Mouse (Mus musculus) embryonic stem cell, embryonic (primary cell): ENCODE measurements around the gene Mthfd1.

Experiments used
- CTCF ChIA-PET, 4 experiments: fragments of 300-600 bp in 2 of 4; fragments of 350-600 bp in 2 of 4; sonication (Branson Sonifier 250); formaldehyde crosslinking; loops; one replicate each; lab custom pipeline; 2022; ENCODE audit warnings: inconsistent platforms in 2 of 4; lab: Charles Lee
- POLR2A ChIA-PET, 4 experiments: fragments of 300-600 bp in 2 of 4; fragments of 350-600 bp in 2 of 4; sonication (Branson Sonifier 250); formaldehyde crosslinking; loops; one replicate each; lab custom pipeline; 2022; ENCODE audit warnings: antibody characterized with exemption in 4 of 4, inconsistent platforms in 1 of 4; lab: Charles Lee

Gene Mthfd1

DNA sequence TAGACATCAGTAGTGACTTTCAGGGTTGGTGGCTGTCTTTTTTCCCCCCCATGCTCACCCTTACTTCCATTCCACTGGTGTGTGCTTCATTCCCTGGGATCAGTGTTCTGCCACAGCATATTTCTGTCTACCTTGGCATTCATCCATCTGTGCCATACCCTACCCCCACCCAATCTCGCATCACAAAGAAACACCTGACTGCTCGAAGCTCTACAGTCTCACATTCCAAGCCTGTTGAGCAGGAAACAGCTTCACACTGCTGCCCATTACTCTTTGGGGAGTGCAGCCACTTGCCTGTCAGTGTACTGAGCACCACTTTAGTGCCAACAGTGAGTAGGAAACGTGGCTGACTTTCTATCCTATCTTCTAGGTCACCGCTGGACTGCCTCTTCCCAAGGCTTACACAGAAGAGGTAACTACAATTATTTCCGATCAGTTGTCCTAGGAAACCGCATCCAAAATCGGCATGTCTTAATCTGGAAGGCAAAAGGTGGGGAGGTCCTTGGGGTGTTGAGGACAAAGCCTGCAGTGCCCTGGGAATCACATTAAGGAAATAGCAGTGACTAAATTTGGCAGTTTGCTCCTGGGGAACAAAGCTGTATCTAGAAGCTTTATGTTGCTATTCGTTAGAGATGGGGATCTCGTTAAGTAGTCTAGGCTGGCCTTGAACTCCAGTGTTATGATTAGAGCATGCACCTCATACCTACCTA, 51.9 kb downstream of the Mthfd1 start:
- POLR2A ChIA-PET = interaction anchor here in 3 of 4 experiments (0.6 to 6.3 kb wide), 14 partner anchors 9 to 129 kb away, joined by 3 to 24 read pairs (median 4); partner anchors contain the start of gene Mthfd1 (in 2 of the 3)

DNA sequence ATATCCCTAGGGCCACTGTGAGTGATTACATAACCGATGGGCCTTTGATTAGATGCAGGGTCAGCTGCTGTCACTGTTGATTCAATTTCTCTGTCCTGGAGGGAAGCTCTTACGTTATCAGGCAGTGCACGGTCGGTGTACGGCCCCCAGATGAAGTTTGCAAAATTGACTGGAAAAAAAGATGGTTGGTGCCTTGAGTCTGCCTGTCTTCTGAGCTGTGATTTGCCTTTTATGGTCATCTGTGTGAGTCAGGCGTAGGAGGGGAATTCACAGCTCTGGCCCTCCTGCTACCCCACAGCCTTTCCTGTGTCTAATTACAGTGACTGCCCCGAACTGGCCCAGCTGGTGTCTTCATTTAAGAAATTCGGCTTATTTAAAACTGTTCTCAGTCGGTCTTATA, 52.9 kb downstream of the Mthfd1 start:
- ChIA-PET POLR2A (interaction anchor here in 2 of 4 experiments (0.5 to 6.3 kb wide), 12 partner anchors 8 to 197 kb away, joined by 3 to 24 read pairs (median 4); partner anchors contain the start of gene Akap5 (in 1 of the 2)), CTCF (interaction anchor here in 3 of 4 experiments (0.9 to 2.9 kb wide), 4 partner anchors 15 to 284 kb away, joined by 3 to 12 read pairs (median 4); no protein-coding TSS in a partner anchor)

More for the DNA sequence above, 51.9 kb downstream of the Mthfd1 start:
- CTCF ChIA-PET = interaction anchor here in 3 of 4 experiments (0.9 to 2.9 kb wide), 3 partner anchors 14 to 285 kb away, joined by 3 to 12 read pairs (median 3); no protein-coding TSS in a partner anchor

DNA sequence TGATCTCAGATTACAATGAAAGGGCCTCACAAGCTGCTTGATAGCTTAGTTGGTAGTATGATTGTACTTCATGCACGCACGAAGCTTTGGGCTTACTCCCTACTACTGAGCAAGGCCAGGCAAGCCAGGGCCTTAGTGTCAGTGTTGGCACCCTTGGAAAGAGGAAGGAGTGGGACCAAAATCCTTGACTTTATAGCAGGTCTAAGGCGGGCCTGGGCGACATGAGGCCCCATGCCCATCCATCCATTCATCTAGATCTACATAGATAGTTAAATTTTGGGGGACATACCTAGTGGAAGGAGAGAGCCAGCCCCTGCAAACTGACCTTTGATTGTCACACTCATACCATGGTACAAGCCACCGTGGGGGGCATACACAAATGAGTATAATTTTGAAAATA, 53.3 kb downstream of the Mthfd1 start:
- POLR2A ChIA-PET = interaction anchor here in 3 of 4 experiments (0.5 to 6.3 kb wide), 7 partner anchors 10 to 63 kb away, joined by 3 to 24 read pairs (median 6); partner anchors contain the start of gene Akap5 (in 1 of the 3)
- CTCF ChIA-PET = interaction anchor here in 2 of 4 experiments (1.2 to 2.9 kb wide), 2 partner anchors 16 kb away, joined by 6 to 12 read pairs; no protein-coding TSS in a partner anchor

DNA sequence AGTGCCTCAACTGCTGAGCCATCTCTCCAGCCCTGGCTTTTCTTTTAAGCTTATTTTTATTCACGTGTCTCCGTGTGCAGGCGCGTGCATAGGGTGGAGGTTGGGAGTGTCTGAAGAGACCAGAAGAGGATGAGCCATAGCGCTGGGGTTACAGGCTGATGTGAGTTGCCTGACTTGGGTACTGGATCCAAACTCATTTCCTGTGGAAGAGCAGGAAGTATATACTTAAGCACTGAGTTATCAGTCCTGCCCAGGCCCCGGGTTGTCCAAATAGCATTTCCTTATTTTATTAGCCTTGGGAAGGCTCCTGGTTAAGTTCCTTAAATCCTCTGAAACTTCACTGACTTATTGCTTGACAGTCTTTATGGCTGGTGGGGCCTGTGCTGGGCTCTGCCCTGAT, 54.9 kb downstream of the Mthfd1 start:
- CTCF ChIA-PET = interaction anchor here in 3 of 4 experiments (1.1 to 2.1 kb wide), 3 partner anchors 17 to 113 kb away, joined by 3 to 15 read pairs (median 6); no protein-coding TSS in a partner anchor
- POLR2A ChIA-PET = interaction anchor here in 2 of 4 experiments (1.3 to 6.3 kb wide), 6 partner anchors 13 to 55 kb away, joined by 3 to 56 read pairs (median 7); partner anchors contain the start of genes Akap5 (in 2 of the 2) and Mthfd1 (in 1 of the 2)

DNA sequence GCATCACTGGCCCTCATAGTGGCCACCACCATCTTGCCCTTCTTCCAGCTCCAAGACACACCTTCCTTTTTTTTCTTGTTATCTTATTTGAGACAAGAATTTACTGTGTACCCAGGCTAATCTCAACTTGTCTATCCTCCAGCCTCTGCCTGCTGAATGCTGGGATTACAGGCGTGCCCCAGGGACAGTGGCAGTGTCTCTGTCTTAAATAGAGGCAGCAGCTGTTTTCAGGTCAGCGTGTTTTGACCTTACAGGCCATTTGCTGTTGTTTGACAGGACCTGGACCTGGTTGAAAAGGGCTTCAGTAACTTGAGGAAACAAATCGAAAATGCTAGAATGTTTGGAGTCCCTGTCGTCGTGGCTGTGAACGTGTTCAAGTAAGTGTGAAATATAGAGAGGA, 55.5 kb downstream of the Mthfd1 start:
- CTCF ChIA-PET = interaction anchor here (0.6 to 2.1 kb wide), 8 partner anchors 12 to 118 kb away, joined by 3 to 15 read pairs (median 4); no protein-coding TSS in a partner anchor
- POLR2A ChIA-PET = interaction anchor here in 3 of 4 experiments (0.7 to 6.3 kb wide), 14 partner anchors 9 to 56 kb away, joined by 3 to 56 read pairs (median 5); partner anchors contain the start of genes Akap5 (in 2 of the 3) and Mthfd1 (in 2 of the 3)

- CTCF ChIA-PET = interaction anchor here (0.7 to 2.1 kb wide), 7 partner anchors 12 to 259 kb away, joined by 3 to 15 read pairs (median 4); no protein-coding TSS in a partner anchor
- POLR2A ChIA-PET = interaction anchor here in 3 of 4 experiments (0.7 to 6.3 kb wide), 20 partner anchors 9 to 56 kb away, joined by 3 to 56 read pairs (median 4); partner anchors contain the start of genes Akap5 (in 2 of the 3) and Mthfd1 (in 2 of the 3)
These were observed 56.1 kb downstream of the Mthfd1 start for GRCm38 (mm10) chr12:76311227-76311626.

DNA sequence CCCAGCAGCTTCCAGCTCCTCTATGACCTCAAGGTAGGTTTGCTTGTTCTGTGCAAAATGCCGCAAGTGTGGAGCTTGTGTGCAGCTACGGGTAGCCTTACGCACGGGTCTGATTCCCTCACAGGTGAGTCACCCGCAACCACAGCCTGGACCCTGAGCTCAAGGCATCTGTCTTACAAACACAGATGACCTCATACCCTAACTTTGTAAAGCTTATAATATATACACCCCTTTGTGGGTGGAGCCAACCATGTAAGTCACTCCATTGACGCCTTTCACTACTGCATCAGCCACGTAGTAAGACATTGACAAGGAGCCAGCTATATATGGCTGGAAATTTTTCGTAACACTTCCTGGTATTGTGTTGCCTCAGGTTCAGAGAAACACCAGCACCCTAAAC, 56.9 kb downstream of the Mthfd1 start:
- ChIA-PET CTCF (interaction anchor here (0.5 to 2.1 kb wide), 6 partner anchors 13 to 297 kb away, joined by 3 to 15 read pairs (median 3); no protein-coding TSS in a partner anchor), POLR2A (interaction anchor here in 3 of 4 experiments (0.9 to 6.3 kb wide), 18 partner anchors 11 to 57 kb away, joined by 3 to 56 read pairs (median 4); partner anchors contain the start of genes Akap5 (in 2 of the 3) and Mthfd1 (in 2 of the 3))

- ChIA-PET POLR2A (interaction anchor here in 3 of 4 experiments (0.7 to 2.7 kb wide), 7 partner anchors 11 to 50 kb away, joined by 3 to 10 read pairs (median 3); no protein-coding TSS in a partner anchor), CTCF (interaction anchor here in 2 of 4 experiments (0.6 to 1.6 kb wide), 3 partner anchors 25 to 79 kb away, joined by 3 to 5 read pairs (median 3); no protein-coding TSS in a partner anchor)
These were observed 63.4 kb downstream of the Mthfd1 start for GRCm38 (mm10) chr12:76318282-76319212.

- CTCF ChIA-PET = interaction anchor here in 3 of 4 experiments (0.6 to 2.5 kb wide), 10 partner anchors 16 to 442 kb away, joined by 3 to 12 read pairs (median 4); no protein-coding TSS in a partner anchor
- POLR2A ChIA-PET = interaction anchor here (0.5 to 6.7 kb wide), 28 partner anchors 8 to 655 kb away, joined by 3 to 56 read pairs (median 4); partner anchors contain the start of genes Mthfd1 (in 2 of the 4), Hspa2 (in 1 of the 4) and Wdr89 (in 1 of the 4)
These were observed 69.8 kb downstream of the Mthfd1 start, which contains the start of gene Akap5 for GRCm38 (mm10) chr12:76324679-76325431. Akap5 (plus strand) TSS chr12:76324891.

DNA sequence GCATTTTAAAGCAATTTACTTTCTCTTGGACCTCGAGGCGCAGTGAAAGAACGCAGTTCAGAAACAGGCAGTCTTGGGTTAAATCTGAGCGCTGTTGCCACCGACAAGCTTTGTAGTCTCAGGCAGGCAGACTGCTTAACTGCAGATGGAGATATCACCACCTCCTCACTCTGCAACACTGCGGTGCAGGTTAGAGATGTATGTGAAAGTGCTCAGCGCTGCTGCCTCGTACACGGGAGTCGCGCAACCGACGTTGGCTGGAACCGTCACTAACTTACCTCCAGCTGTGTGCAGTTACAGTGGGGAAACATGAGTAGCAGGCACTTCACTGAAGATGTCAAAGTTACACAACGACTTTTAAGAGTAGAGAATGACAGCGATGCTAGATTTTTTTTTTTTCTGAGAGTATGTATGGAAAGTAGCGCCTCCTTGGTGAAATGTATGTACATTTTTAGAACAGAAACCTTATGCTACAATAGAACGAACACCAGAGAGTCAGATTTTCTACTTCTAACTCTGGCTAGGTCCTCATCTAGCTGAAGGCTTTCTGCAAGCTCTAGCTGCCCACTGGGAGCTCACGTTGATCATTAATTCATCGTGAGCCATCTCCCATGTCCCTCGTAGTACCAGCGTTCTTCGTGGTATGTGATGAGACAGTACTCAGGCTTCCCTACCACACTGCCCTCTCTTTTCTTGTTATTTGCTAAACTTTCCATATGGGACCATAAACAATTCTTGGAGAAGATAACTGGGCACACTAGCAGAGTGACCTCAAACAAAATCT, 71.5 kb downstream of the Mthfd1 start:
- POLR2A ChIA-PET = interaction anchor here in 3 of 4 experiments (0.6 to 6.7 kb wide), 16 partner anchors 10 to 323 kb away, joined by 3 to 56 read pairs (median 4); partner anchors contain the start of gene Hspa2 (in 1 of the 3)
- CTCF ChIA-PET = interaction anchor here in 3 of 4 experiments (0.6 to 2.5 kb wide), 4 partner anchors 14 to 34 kb away, joined by 3 to 7 read pairs (median 4); no protein-coding TSS in a partner anchor

DNA sequence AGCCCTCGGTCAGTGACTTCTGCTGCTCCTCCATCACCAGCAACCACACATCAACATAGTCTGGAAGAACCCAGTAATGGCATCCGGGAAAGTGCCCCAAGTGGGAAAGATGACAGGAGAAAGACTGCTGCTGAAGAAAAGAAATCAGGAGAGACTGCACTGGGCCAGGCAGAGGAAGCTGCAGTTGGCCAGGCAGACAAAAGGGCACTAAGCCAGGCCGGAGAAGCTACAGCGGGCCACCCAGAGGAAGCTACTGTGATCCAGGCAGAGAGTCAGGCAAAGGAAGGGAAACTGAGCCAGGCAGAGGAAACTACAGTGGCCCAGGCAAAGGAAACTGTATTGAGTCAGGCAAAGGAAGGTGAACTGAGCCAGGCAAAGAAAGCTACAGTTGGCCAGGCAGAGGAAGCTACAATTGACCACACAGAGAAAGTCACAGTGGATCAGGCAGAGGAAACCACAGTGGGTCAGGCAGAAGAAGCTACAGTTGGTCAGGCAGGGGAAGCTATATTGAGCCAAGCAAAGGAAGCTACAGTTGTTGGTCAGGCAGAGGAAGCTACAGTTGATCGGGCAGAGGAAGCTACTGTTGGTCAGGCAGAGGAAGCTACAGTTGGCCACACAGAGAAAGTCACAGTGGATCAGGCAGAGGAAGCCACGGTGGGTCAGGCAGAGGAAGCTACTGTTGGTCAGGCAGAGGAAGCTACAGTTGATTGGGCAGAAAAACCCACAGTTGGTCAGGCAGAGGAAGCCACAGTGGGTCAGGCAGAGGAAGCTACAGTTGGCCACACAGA, 73.7 kb downstream of the Mthfd1 start:
- POLR2A ChIA-PET = interaction anchor here (0.5 to 1.3 kb wide), 8 partner anchors 9 to 536 kb away, joined by 3 to 4 read pairs (median 4); no protein-coding TSS in a partner anchor
- CTCF ChIA-PET = interaction anchor here in 1 of 4 experiments (1.0 to 1.1 kb wide), 2 partner anchors 12 kb away, joined by 3 read pairs; no protein-coding TSS in a partner anchor

DNA sequence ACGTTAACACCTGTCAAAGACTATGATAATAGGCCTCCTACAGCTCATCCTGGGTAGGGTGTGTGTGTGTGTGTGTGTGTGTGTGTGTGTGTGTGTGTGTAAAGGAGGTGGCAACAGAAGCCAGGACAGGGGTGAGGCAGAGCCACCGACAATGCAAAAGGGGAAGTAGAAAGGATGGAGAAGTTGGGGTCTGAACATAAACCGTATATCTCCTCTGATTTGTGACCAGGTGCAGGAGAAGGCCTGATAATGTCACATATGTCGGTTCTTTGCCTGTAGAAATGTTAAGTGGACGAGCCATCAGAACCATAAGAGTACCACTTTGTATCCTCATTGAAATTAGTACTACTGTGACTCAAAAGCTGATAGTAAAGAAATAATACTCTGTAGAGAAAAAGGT, 78.6 kb downstream of the Mthfd1 start:
- CTCF ChIA-PET = no interaction called here
- POLR2A ChIA-PET = interaction anchor here in 3 of 4 experiments (0.7 to 1.3 kb wide), 3 partner anchors 9 to 1768 kb away, joined by 3 to 5 read pairs (median 4); partner anchors contain the start of gene Akap5 (in 2 of the 3)

GRCm38 (mm10) chr12:76335641-76336040, 80.5 kb downstream of the Mthfd1 start:
- POLR2A ChIA-PET = interaction anchor here in 2 of 4 experiments (0.7 to 0.8 kb wide), 3 partner anchors 10 to 145 kb away, joined by 3 read pairs; no protein-coding TSS in a partner anchor
- CTCF ChIA-PET = interaction anchor here in 1 of 4 experiments (1.4 kb wide), 1 partner anchor 139 kb away, joined by 4 read pairs; no protein-coding TSS in a partner anchor
